Mouse (Mus musculus) forebrain, postnatal 0 days (tissue): ENCODE measurements around the gene Plpp1. TPM values are rescaled to one million over a fixed set of nuclear protein-coding genes. Genes with fewer than 3 reads are reported as not detected.
A peak's percentile ranks its signal among the peaks of the same experiment; 100 is the strongest.

Experiments
- ATAC-seq: fragments of 200-750 bp; cut with Nextera tagmentation; 2 replicates; pipeline ENCODE4 v1.8.0; 2017; ENCODE audit warnings: mild to moderate bottlenecking, moderate library complexity
- DNase-seq: peaks from one replicate; pipeline ENCODE4 v3.0.0-alpha.2; 2015
- H3K27ac ChIP-seq: fragments of 300-500 bp; sonication (generic); 2 replicates; pipeline ENCODE4 v1.5.1; 2014; ENCODE audit warnings: low read depth, mild to moderate bottlenecking, antibody characterized with exemption, low read length, moderate library complexity, mixed read lengths
- H3K27me3 ChIP-seq: fragments of 300-500 bp; sonication (generic); 2 replicates; pipeline ENCODE4 v1.6.1; 2014; ENCODE audit warnings: mild to moderate bottlenecking, low read length, mixed read lengths; ENCODE audit not compliant: insufficient read depth
- H3K36me3 ChIP-seq: fragments of 300-500 bp; sonication (generic); 2 replicates; pipeline ENCODE4 v1.6.1; 2014; ENCODE audit warnings: mild to moderate bottlenecking, moderate library complexity; ENCODE audit not compliant: insufficient read depth
- H3K4me1 ChIP-seq: fragments of 300-500 bp; sonication (generic); 2 replicates; pipeline ENCODE4 v1.6.1; 2014; ENCODE audit warnings: antibody characterized with exemption; ENCODE audit not compliant: insufficient read depth
- H3K4me2 ChIP-seq: fragments of 300-500 bp; sonication (generic); 2 replicates; pipeline ENCODE4 v1.6.1; 2014; ENCODE audit warnings: low read depth, mild to moderate bottlenecking, moderate library complexity
- H3K4me3 ChIP-seq: fragments of 300-500 bp; sonication (generic); 2 replicates; pipeline ENCODE4 v1.5.1; 2014; ENCODE audit warnings: low read depth, low read length, mixed read lengths
- H3K9ac ChIP-seq: fragments of 300-500 bp; sonication (generic); 2 replicates; pipeline ENCODE4 v1.6.1; 2014; ENCODE audit warnings: mild to moderate bottlenecking
- H3K9me3 ChIP-seq: fragments of 300-500 bp; sonication (generic); 2 replicates; pipeline ENCODE4 v1.6.1; 2016; ENCODE audit warnings: low read length
- CTCF ChIP-seq: sonication (generic); IDR thresholded peaks from 2 replicates; pipeline ENCODE4 v1.5.1; 2016; ENCODE audit warnings: antibody characterized with exemption, control low read depth, low read depth
- WGBS: fragments of 180-500 bp; shearing (Covaris S2); extraction: QIAGEN DNeasy Blood & Tissue Kit; methylation state at CpG from one replicate; pipeline ENCODE4 v1.1.7; 2014; 5-methylcytosine and 5-hydroxymethylcytosine counted together
- polyA plus RNA-seq: library from polyadenylated mRNA; unstranded; fragments of >200 nt; fragmentation: Nextera tagmentation; extraction: Ambion mirVana; gene quantifications from 2 replicates; pipeline ENCODE4 v1.2.1, GENCODE M21; 2015
- total RNA-seq: library from RNA; depleted of rRNA; stranded (reverse); fragments of >200 nt; gene quantifications from 2 replicates; pipeline ENCODE4 v1.2.3, GENCODE M21; 2014; rRNA removed

Gene Plpp1
- total RNA-seq (44.4 and 48.0 TPM in 2 replicates), polyA plus RNA-seq (60.8 and 68.0 TPM in 2 replicates)

DNA sequence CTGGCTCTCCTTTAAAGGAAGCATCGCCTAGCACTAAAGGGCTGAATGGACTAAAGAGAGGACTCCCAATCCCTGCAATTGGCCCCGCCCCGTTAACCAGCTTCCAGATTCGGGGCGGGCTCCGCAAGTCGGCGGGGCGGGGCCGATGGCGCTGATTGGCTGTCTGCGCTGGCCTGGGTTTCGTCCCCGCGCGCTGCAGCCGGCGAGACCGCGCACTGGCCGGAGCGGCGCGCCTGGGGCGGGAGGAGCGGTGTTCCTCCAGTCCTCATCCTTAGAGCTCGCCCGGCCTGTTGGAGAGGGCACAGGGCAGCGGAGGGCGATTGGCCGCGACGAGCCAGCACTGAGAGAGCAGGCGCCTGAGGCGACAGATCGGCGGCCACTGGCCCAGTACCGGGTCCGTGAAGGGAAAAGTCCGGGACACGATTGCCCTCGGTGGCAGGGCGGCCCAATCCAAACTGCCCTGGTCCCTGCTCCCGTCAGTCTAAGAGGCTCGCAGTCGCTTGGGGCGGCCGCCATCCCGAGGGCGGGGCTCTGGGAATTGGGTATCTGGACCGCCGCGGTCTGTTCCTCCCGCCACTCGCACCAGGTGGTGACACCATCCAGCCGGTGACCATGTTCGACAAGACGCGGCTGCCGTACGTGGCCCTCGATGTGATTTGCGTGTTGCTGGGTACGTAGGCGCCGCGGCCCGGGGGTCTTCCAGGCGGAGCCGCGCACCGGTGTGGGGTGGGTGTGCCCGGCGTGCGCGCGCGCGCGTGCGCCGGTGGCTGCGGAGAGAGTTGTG lies at the start of gene Plpp1:
Gene Plpp1 (plus strand): TSS at position 196 of the 784 bp plus-strand sequence.
- under 1% methylated on average over 70 of the region's 83 CpGs for WGBS
- peak within 1 kb of the TSS; percentile 94 for H3K9ac ChIP-seq
- H3K27ac ChIP-seq = peak within 1 kb of the TSS; percentile 85

DNA sequence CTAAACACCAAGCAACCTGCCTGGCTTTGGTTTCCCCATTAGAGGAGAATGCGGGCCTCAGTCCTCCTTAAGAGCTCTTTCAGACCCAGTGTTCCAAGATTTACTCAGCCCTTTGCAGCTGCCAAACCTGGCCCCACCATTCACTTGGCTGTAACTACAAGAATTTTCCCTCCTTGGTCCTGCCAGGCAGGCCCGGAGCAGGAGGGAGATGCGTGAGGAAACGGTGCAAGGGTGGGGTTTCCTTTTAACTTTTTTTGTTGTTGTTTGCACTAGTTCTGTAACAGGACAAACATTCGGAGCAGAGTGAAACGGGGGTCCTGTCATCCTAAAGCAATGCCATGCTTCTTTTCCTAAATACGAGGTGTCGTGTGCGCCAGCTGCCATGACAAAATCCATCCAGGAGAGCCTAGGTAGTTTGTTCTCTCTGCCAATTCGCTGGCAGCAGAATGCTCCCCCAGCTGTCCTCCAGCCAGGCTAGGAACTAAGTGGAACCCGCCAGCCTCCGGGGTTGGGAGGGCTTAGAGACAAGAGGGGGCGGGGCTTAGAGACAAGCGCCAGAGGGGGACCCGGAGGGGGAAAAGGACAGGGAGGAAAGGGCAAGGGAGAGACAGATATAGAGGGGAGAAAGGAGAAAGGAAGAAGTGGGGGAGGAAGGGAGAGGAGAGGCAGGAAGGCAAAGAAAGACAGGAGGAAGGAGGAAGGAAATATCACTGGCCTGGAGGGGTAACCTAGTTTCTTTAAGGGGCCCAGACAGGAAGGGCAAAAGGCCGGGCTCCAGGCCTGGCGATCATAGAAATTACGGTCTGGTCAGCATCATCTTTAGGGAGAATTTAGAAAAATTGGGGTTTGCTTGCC lies 48.9 kb upstream of the Plpp1 start:
- H3K36me3 ChIP-seq = no peaks in the 10 kb centered on the region
- H3K27me3 ChIP-seq = no peaks in the 10 kb centered on the region
- no peak overlapping the region for H3K9ac ChIP-seq
- no peaks in the 10 kb centered on the region for H3K9me3 ChIP-seq
- TF ChIP-seq CTCF = no peak
- no peak overlapping the region for H3K4me3 ChIP-seq
- DNase-seq (peak; percentile 20), ATAC-seq (peak; percentile 67)
- H3K4me1 ChIP-seq = no peaks in the 10 kb centered on the region
- WGBS = 25% methylated on average over 18 of the region's 18 CpGs
- peak overlapping the region; percentile 27 for H3K4me2 ChIP-seq
- no peak overlapping the region for H3K27ac ChIP-seq

More for the DNA sequence above, at the start of gene Plpp1:
- H3K4me3 ChIP-seq = peak within 1 kb of the TSS; percentile 94
- no peak for TF ChIP-seq CTCF
- ATAC-seq (peak; percentile 95), DNase-seq (peak; percentile 95)
- H3K4me1 ChIP-seq = peaks cover 5% of the 10 kb centered on the region
- H3K4me2 ChIP-seq = peak within 1 kb of the TSS; percentile 85
- peaks cover 2% of the 10 kb centered on the region; the same call in 1 of the 2 replicates for H3K36me3 ChIP-seq
- H3K27me3 ChIP-seq = no peaks in the 10 kb centered on the region; the same call in 1 of the 2 replicates
- H3K9me3 ChIP-seq = no peaks in the 10 kb centered on the region

DNA sequence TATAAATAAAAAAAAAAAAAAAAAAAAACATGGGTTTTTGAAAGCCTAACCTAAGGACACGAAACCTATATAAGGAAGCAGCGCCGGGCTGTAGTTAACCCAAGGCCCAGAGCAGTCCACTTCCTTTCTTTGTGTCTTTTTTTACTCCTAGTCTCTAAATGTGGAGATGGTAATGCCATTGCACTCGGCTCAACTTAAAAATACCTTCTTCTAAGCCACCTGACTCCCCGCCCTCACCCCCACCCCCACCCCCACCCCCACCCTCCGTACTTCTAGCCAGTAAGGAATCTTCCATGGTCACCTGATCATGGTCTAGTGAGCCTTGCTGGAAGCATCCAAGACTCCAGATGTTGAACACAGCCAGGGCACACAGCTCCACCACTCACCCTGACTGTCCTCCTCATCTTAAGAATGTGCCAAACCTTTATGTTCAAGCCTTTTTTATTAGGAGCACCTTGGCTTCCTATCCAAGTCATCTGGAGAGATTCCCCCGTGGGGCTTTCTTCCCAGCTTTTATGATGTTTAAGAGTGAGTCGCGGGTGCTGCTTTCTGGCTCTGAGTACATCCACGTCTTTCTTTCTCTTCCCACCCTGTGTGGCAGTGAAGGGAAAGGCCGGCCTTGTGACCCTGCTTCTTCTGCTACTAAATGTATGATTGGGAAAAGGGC lies 48.1 kb upstream of the Plpp1 start:
- no peak for DNase-seq
- Histone ChIP-seq H3K27me3 (no peaks in the 10 kb centered on the region), H3K27ac (no peak overlapping the region), H3K4me3 (no peak overlapping the region), H3K36me3 (no peaks in the 10 kb centered on the region), H3K4me1 (no peaks in the 10 kb centered on the region), H3K4me2 (no peak overlapping the region), H3K9ac (no peak overlapping the region), H3K9me3 (no peaks in the 10 kb centered on the region)
- ATAC-seq = no peak
- WGBS = 77% methylated on average over 11 of the region's 11 CpGs
- TF ChIP-seq CTCF = no peak

DNA sequence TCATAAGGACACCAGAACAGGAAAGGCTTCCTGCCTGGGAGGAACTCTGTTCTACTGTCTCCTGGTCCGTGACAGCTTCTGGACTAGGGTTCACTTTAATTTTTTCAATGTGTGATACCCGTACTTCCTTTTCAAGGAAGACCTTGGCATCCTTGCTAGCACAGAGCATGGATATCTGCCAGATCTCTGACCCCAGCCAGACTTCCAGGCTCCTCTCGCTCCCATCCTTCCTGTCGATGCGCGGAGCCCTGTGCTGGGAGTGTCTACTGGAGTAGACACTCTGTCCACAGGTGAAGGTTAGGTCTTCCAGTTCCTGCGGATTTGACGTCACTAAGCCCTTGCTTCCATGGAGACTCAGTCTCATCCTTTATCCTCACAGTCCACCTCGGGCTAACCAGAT lies 47.1 kb upstream of the Plpp1 start:
- no peak overlapping the region for H3K9ac ChIP-seq
- no peaks in the 10 kb centered on the region for H3K36me3 ChIP-seq
- H3K4me2 ChIP-seq = no peak overlapping the region
- TF ChIP-seq CTCF = no peak
- no peak overlapping the region for H3K27ac ChIP-seq
- H3K4me3 ChIP-seq = no peak overlapping the region
- H3K27me3 ChIP-seq = no peaks in the 10 kb centered on the region
- 90% methylated on average over 9 of the region's 9 CpGs for WGBS
- ATAC-seq (no peak), DNase-seq (no peak)
- H3K4me1 ChIP-seq = no peaks in the 10 kb centered on the region
- H3K9me3 ChIP-seq = no peaks in the 10 kb centered on the region

DNA sequence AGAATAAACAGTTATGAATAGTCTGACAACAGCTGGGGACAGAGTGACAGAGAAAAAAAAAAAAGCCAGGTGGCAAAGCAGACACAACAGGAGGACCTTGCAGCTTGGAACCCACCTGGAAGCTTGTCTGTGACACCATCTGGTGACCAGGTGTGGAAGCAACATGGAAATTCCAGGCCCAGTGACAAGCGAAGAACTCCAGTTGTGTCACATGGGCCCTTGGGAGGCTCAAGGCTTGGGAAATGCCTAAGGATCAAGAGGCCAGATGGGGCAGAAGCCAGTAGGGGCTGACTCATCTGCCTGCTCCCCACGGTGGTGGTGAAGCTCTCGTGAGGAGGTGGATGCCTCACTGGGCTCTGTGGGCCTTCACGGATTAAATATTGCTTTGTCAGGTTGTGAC lies 45.7 kb upstream of the Plpp1 start:
- ATAC-seq = 0 out of 2 replicates have a peak, but pooled peaks have one; percentile 10
- no peak for TF ChIP-seq CTCF
- Histone ChIP-seq H3K4me2 (no peak overlapping the region), H3K27me3 (no peaks in the 10 kb centered on the region), H3K36me3 (no peaks in the 10 kb centered on the region), H3K4me1 (no peaks in the 10 kb centered on the region), H3K9me3 (no peaks in the 10 kb centered on the region), H3K9ac (no peak overlapping the region), H3K4me3 (no peak overlapping the region), H3K27ac (no peak overlapping the region)
- no peak for DNase-seq
- WGBS = 66% methylated on average over 4 of the region's 4 CpGs

DNA sequence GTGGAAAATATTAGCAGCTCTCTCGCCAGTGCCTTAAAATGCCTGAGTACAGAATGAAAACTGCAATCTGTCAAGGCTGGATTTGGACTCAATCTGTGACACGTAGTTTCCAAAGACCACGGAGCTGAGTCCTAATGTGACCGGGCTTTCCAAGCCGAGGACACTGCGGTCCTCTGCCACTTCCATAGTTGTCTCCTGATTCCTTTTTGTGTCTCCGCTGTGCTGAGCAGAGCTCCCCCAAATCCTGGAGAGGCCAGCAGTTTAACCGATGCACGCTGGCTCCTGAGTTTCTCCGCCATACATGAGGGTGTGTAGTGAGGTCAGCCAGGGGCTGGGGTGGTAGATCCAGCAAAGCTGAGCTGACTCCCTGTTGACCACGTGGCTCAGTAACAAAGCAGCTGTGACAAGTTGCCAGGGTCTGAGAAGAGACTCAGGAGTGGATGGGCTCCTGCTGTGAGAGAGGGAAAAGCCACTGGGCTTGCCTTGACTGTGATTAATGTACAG lies 45.0 kb upstream of the Plpp1 start:
- H3K9ac ChIP-seq = no peak overlapping the region
- H3K4me1 ChIP-seq = no peaks in the 10 kb centered on the region
- 57% methylated on average over 11 of the region's 11 CpGs for WGBS
- H3K27ac ChIP-seq = no peak overlapping the region
- TF ChIP-seq CTCF = no peak
- no peak overlapping the region for H3K4me2 ChIP-seq
- peak; percentile 21; the same call in 1 of the 2 replicates for ATAC-seq
- H3K27me3 ChIP-seq = no peaks in the 10 kb centered on the region
- H3K4me3 ChIP-seq = no peak overlapping the region
- H3K9me3 ChIP-seq = no peaks in the 10 kb centered on the region
- no peaks in the 10 kb centered on the region for H3K36me3 ChIP-seq
- no peak for DNase-seq
